Mouse (Mus musculus) left cerebral cortex, adult 2 months (tissue): ENCODE results near the gene Gm17364. TPM values are rescaled to one million over a fixed set of nuclear protein-coding genes. Genes with fewer than 3 reads are reported as not detected.
A peak's percentile ranks its signal among the peaks of the same experiment; 100 is the strongest.
"Not testable (repeated sequence)": the region's sequence is repeated elsewhere in the genome, so short reads cannot be mapped to it uniquely, and the experiment has no call there.

Experiments
- DNase-seq, 2 experiments: peaks; one replicate each; pipeline ENCODE4 v3.0.0; 2021 to 2022; ENCODE audit warnings: low spot score in 2 of 2, mixed read lengths in 1 of 2; ENCODE audit errors: extremely low spot score in 1 of 2
- H3K27ac ChIP-seq: fragments of 200-600 bp; 2 replicates; pipeline ENCODE4 v1.8.1; 2022
- H3K4me3 ChIP-seq: fragments of 200-600 bp; 2 replicates; pipeline ENCODE4 v1.8.1; 2022
- CTCF ChIP-seq: fragments of 200-600 bp; IDR thresholded peaks from 2 replicates; pipeline ENCODE4 v1.8.1; 2022; ENCODE audit warnings: antibody characterized with exemption, mild to moderate bottlenecking, moderate library complexity
- intact Hi-C: fragments of 180-260 bp; cut with DNase I; formaldehyde crosslinking; loops from one replicate; pipeline ENCODE4 v1.15.1; 2025
- total RNA-seq, 2 experiments: library from RNA; stranded (reverse); gene quantifications; 2 replicates each; pipeline ENCODE4 v1.2.3; 2021

Gm17364 gene
- total RNA-seq, 2 experiments from 2014 or later: not detected

GRCm38 (mm10) chr13:41285448-41285847 lies 11.7 kb upstream of the Gm17364 start:
- no peak for DNase-seq
- H3K4me3 ChIP-seq: no peak overlapping the region
- no peak for TF ChIP-seq CTCF
- intact Hi-C loops: no loop called here
- no peak overlapping the region for H3K27ac ChIP-seq

GRCm38 (mm10) chr13:41283256-41283655 lies 9.5 kb upstream of the Gm17364 start:
- DNase-seq: peak; percentile 71 to 73
- Histone ChIP-seq H3K4me3 (no peak overlapping the region), H3K27ac (no peak overlapping the region)
- intact Hi-C loops: loop anchor here (1.0 to 2.0 kb wide), 2 partner anchors 289 to 352 kb away; no protein-coding TSS in a partner anchor
- peak; percentile 74 for TF ChIP-seq CTCF

GRCm38 (mm10) chr13:41280696-41281095 lies 6.9 kb upstream of the Gm17364 start:
- DNase-seq: no peak
- no peak overlapping the region for H3K27ac ChIP-seq
- intact Hi-C loops: no loop called here
- H3K4me3 ChIP-seq: no peak overlapping the region
- no peak for TF ChIP-seq CTCF

- no peak overlapping the region for H3K4me3 ChIP-seq
- no peak for TF ChIP-seq CTCF
- H3K27ac ChIP-seq: no peak overlapping the region
- peak; percentile 34 to 47 for DNase-seq
- intact Hi-C loops: no loop called here
Observed at GRCm38 (mm10) chr13:41267827-41268408, 5.9 kb downstream of the Gm17364 start.

GRCm38 (mm10) chr13:41263304-41264006 lies 10.3 kb downstream of the Gm17364 start:
- no peak for DNase-seq
- intact Hi-C loops: no loop called here
- no peak for TF ChIP-seq CTCF
- no peak overlapping the region for H3K27ac ChIP-seq
- H3K4me3 ChIP-seq: no peak overlapping the region

- intact Hi-C loops, DNase-seq, H3K4me3 ChIP-seq: not testable (repeated sequence)
Observed at GRCm38 (mm10) chr13:41261617-41262016, 12.2 kb downstream of the Gm17364 start.

GRCm38 (mm10) chr13:41257851-41258250 lies 15.9 kb downstream of the Gm17364 start:
- Histone ChIP-seq H3K4me3 (no peak overlapping the region), H3K27ac (no peak overlapping the region)
- no peak for TF ChIP-seq CTCF
- DNase-seq: no peak
- intact Hi-C loops: no loop called here

More at GRCm38 (mm10) chr13:41261617-41262016, 12.2 kb downstream of the Gm17364 start:
- not testable (repeated sequence) for H3K27ac ChIP-seq

GRCm38 (mm10) chr13:41256962-41257361 lies 16.8 kb downstream of the Gm17364 start:
- no peak for TF ChIP-seq CTCF
- Histone ChIP-seq H3K4me3 (no peak overlapping the region), H3K27ac (no peak overlapping the region)
- intact Hi-C loops: no loop called here
- no peak for DNase-seq

GRCm38 (mm10) chr13:41256126-41256525 lies 17.7 kb downstream of the Gm17364 start:
- no peak for DNase-seq
- Histone ChIP-seq H3K4me3 (no peak overlapping the region), H3K27ac (no peak overlapping the region)
- intact Hi-C loops: no loop called here
- no peak for TF ChIP-seq CTCF

- Histone ChIP-seq H3K4me3 (no peak overlapping the region), H3K27ac (no peak overlapping the region)
- DNase-seq: no peak
- intact Hi-C loops: no loop called here
- no peak for TF ChIP-seq CTCF
Observed at GRCm38 (mm10) chr13:41252736-41253135, 21.0 kb downstream of the Gm17364 start.

GRCm38 (mm10) chr13:41252141-41252540 lies 21.6 kb downstream of the Gm17364 start:
- Histone ChIP-seq H3K4me3 (peak overlapping the region; percentile 13; the same call in 1 of the 2 replicates), H3K27ac (no peak overlapping the region)
- DNase-seq: no peak
- TF ChIP-seq CTCF: no peak
- intact Hi-C loops: no loop called here

- intact Hi-C loops: no loop called here
- Histone ChIP-seq H3K27ac (no peak overlapping the region), H3K4me3 (peak overlapping the region; percentile 71; the same call in 1 of the 2 replicates)
- no peak for DNase-seq
- TF ChIP-seq CTCF: no peak
Observed at GRCm38 (mm10) chr13:41251667-41252066, 22.1 kb downstream of the Gm17364 start.

- peak overlapping the region; percentile 71 for H3K4me3 ChIP-seq
- H3K27ac ChIP-seq, DNase-seq, intact Hi-C loops: not testable (repeated sequence)
Observed at GRCm38 (mm10) chr13:41251232-41251631, 22.5 kb downstream of the Gm17364 start.
